Mouse (Mus musculus) embryonic facial prominence, embryonic 11.5 days (tissue): ENCODE measurements around the gene Slc7a15. TPM values are rescaled to one million over a fixed set of nuclear protein-coding genes. Genes with fewer than 3 reads are reported as not detected.

Source experiments
- ATAC-seq: fragments of 200-750 bp; cut with Nextera tagmentation; replicated peaks from 2 replicates; pipeline ENCODE4 v1.8.0; 2017; ENCODE audit warnings: low read depth; ENCODE audit not compliant: insufficient number of reproducible peaks, low FRiP score, low TSS enrichment
- DNase-seq: peaks from one replicate; pipeline ENCODE4 v3.0.0-alpha.2; 2015; ENCODE audit warnings: low spot score
- H3K27ac ChIP-seq: fragments of 300-500 bp; sonication (generic); replicated peaks from 2 replicates; pipeline ENCODE4 v1.5.1; 2014; ENCODE audit warnings: mild to moderate bottlenecking, low read depth, low read length, control low read depth
- H3K27me3 ChIP-seq: fragments of 300-500 bp; sonication (generic); 2 replicates; pipeline ENCODE4 v1.6.1; 2014; ENCODE audit warnings: mild to moderate bottlenecking, low read length, moderate library complexity, mixed read lengths; ENCODE audit not compliant: control insufficient read depth, insufficient read depth
- H3K36me3 ChIP-seq: fragments of 300-500 bp; sonication (generic); replicated peaks from 2 replicates; pipeline ENCODE4 v1.6.1; 2014; ENCODE audit warnings: low read depth, mild to moderate bottlenecking, low read length, moderate library complexity, mixed read lengths; ENCODE audit not compliant: control insufficient read depth, insufficient read depth
- H3K4me1 ChIP-seq: fragments of 300-500 bp; sonication (generic); 2 replicates; pipeline ENCODE4 v1.6.1; 2014; ENCODE audit warnings: low read length, mixed read lengths; ENCODE audit not compliant: control insufficient read depth, insufficient read depth
- H3K4me2 ChIP-seq: fragments of 300-500 bp; sonication (generic); 2 replicates; pipeline ENCODE4 v1.6.1; 2014; ENCODE audit warnings: low read depth, mild to moderate bottlenecking, control low read depth, low read length, moderate library complexity
- H3K4me3 ChIP-seq: fragments of 300-500 bp; sonication (generic); 2 replicates; pipeline ENCODE4 v1.5.1; 2014; ENCODE audit warnings: low read depth, low read length, control low read depth
- H3K9ac ChIP-seq: fragments of 300-500 bp; sonication (generic); replicated peaks from 2 replicates; pipeline ENCODE4 v1.6.1; 2014; ENCODE audit warnings: mild to moderate bottlenecking, control low read depth, low read length
- H3K9me3 ChIP-seq: fragments of 300-500 bp; sonication (generic); replicated peaks from 2 replicates; pipeline ENCODE4 v1.6.1; 2016; ENCODE audit warnings: mild to moderate bottlenecking, low read length, inconsistent platforms, mixed read lengths; ENCODE audit not compliant: control insufficient read depth
- WGBS: fragments of 180-500 bp; shearing (Covaris S2); extraction: QIAGEN DNeasy Blood & Tissue Kit; methylation state at CpG from one replicate; pipeline ENCODE4 v1.1.7; 2014; 5-methylcytosine and 5-hydroxymethylcytosine counted together
- polyA plus RNA-seq: library from polyadenylated mRNA; unstranded; fragments of >200 nt; fragmentation: Nextera tagmentation; extraction: Ambion mirVana; gene quantifications from 2 replicates; pipeline ENCODE4 v1.2.1, GENCODE M21; 2014

Slc7a15 gene
- polyA plus RNA-seq, 1 experiment from 2014 or later = not detected

DNA sequence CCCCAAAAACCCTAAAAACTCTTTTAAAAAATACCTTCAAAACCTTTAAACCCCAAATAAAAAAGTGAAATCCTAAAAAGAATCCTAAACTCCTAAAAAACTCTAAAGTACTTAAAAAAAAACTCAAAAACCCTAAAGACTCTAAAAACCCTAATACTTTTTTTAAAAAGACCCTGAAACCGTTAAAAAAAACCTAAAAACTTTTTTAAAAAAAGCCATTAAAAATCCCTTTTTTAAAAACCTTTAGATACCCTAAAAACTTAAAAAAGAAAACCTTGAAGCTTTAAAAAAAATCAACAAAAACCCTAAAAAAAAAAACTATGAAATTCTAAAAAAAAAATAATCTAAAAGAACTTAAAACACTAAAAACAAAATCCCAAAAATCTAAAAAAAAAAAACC is 35.4 kb upstream of the Slc7a15 start:
- Histone ChIP-seq H3K9ac (no peak overlapping the region), H3K4me1 (no peaks in the 10 kb centered on the region), H3K27me3 (no peaks in the 10 kb centered on the region), H3K4me3 (no peak overlapping the region), H3K4me2 (no peak overlapping the region), H3K36me3 (no peaks in the 10 kb centered on the region), H3K27ac (no peak overlapping the region), H3K9me3 (no peaks in the 10 kb centered on the region)
- DNase-seq (no peak), ATAC-seq (no peak)
- 97% methylated on average over 1 of the region's 1 CpGs for WGBS

DNA sequence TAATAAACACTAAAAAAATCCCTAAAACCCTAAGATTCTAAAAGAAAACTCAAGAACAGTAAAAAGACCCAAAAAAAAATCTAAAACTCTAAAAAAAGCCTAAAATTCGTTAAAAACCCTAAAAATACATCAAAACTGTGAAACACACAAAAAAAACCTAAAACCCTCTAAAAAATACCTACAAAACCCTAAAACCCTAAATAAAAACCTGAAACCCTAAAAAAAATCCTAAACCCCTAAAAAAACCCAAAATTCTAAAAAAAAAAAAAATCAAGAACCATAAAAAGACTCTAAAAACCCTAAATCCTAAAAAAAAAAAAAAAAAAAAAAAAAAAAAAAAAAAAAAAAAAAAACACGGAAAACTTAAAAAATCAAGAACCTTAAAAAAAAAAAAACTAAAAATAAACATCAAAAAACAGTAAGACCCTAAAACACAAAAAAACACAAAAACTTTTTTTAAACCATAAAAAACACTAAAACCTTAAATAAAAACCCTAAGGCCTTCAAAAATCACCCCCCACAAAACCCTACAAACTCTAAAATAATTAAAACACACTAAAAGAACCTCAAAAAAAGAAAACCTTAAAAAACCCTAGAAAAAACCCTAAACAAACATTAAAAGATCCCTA is 34.0 kb upstream of the Slc7a15 start:
- Histone ChIP-seq H3K4me3 (no peak overlapping the region), H3K27ac (no peak overlapping the region), H3K27me3 (no peaks in the 10 kb centered on the region), H3K4me2 (no peak overlapping the region), H3K4me1 (no peaks in the 10 kb centered on the region), H3K36me3 (no peaks in the 10 kb centered on the region), H3K9me3 (no peaks in the 10 kb centered on the region), H3K9ac (no peak overlapping the region)
- DNase-seq = no peak
- WGBS = 84% methylated on average over 2 of the region's 2 CpGs
- no peak for ATAC-seq

DNA sequence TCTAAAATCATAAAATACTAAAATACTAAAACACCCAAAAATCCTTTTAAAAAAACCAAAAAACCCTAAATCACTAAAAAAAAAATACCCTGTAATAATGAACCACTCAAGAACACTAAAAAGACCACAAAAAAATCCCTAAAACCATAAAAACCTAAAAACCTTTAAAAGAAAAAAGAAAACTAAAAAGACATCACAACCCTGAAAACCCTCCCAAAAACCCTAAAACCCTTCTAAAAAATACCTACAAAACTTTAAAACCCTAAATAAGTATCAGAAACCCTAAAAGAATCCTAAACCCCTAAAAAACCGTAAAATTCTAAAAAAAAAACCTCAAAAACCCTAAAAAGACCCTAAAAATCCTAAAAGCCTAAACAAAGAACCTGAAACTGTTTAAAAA is 32.8 kb upstream of the Slc7a15 start:
- Histone ChIP-seq H3K4me1 (no peaks in the 10 kb centered on the region), H3K27me3 (no peaks in the 10 kb centered on the region), H3K27ac (no peak overlapping the region), H3K4me3 (no peak overlapping the region), H3K36me3 (no peaks in the 10 kb centered on the region), H3K9me3 (no peaks in the 10 kb centered on the region), H3K4me2 (no peak overlapping the region), H3K9ac (no peak overlapping the region)
- ATAC-seq = no peak
- WGBS = 91% methylated on average over 1 of the region's 1 CpGs
- DNase-seq = no peak

DNA sequence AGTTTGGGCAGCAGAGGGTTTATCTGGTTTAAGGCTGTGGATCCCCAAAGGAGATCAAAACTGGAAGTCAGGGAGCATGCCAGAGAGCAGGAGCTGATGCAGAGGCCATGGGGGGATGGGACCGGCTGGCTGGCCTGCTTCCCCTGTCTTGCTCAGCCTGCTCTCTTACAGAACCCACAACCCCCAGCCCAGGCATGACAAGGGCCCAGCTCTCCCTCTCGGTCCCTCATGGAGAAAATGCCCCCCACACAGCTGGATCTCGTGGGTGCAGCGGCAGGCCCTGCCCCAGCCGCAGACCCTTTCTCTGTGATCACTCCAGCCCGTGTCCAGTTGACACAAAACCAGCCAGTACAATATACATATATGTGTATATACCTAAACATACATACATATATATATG is 30.7 kb upstream of the Slc7a15 start:
- DNase-seq (no peak), ATAC-seq (no peak)
- Histone ChIP-seq H3K4me1 (no peaks in the 10 kb centered on the region), H3K9ac (no peak overlapping the region), H3K36me3 (no peaks in the 10 kb centered on the region), H3K4me3 (no peak overlapping the region), H3K27ac (no peak overlapping the region), H3K9me3 (no peaks in the 10 kb centered on the region), H3K27me3 (no peaks in the 10 kb centered on the region), H3K4me2 (no peak overlapping the region)
- WGBS = 93% methylated on average over 6 of the region's 6 CpGs

DNA sequence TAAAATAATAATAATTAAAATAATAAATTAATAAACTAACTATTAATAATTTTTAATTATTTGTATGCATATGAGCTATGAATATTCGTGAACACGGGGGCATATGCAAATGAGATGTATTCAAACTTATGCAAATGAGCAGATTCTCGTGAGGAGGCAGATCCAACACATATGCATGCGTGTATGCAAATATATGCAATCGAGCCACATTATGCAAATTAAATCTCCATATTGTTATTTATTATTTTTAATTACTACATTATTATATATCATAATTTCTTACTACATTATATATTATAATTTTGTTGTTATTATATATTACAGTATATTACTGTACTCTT is 21.8 kb upstream of the Slc7a15 start:
- ATAC-seq (no peak), DNase-seq (no peak)
- Histone ChIP-seq H3K27me3 (no peaks in the 10 kb centered on the region), H3K9me3 (no peaks in the 10 kb centered on the region), H3K36me3 (no peaks in the 10 kb centered on the region), H3K4me2 (no peak overlapping the region), H3K4me1 (no peaks in the 10 kb centered on the region), H3K9ac (no peak overlapping the region), H3K4me3 (no peak overlapping the region), H3K27ac (no peak overlapping the region)
- WGBS = 94% methylated on average over 5 of the region's 5 CpGs

- 94% methylated on average over 9 of the region's 9 CpGs for WGBS
- Histone ChIP-seq H3K36me3 (no peaks in the 10 kb centered on the region), H3K9ac (no peak overlapping the region), H3K27me3 (no peaks in the 10 kb centered on the region), H3K4me2 (no peak overlapping the region), H3K4me3 (no peak overlapping the region), H3K27ac (no peak overlapping the region), H3K9me3 (no peaks in the 10 kb centered on the region), H3K4me1 (no peaks in the 10 kb centered on the region)
- ATAC-seq = no peak; the same call in 1 of the 2 replicates
- DNase-seq = no peak
Observed at GRCm38 (mm10) chr12:8619827-8620677, 21.2 kb upstream of the Slc7a15 start.

DNA sequence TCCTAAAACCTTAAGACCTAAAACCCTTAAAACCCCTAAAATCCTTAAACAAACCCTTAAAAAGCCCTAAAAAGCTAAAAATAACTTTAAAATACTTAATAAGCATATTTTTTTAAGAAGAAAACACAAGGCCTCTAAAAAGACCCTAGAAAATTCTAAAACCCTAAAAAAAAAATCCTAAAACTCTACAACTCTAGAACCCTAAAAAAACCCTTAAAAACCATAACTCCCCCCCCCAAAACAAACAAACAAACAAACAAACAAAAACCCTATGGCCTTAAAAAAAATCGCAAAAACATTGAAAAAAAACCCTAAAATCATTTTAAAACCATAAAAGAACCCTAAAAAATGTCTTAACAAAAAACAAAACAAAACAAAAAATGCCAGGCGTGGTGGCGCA is 19.4 kb upstream of the Slc7a15 start:
- Histone ChIP-seq H3K4me1 (no peaks in the 10 kb centered on the region), H3K4me3 (no peak overlapping the region), H3K4me2 (no peak overlapping the region), H3K36me3 (no peaks in the 10 kb centered on the region), H3K9me3 (no peaks in the 10 kb centered on the region), H3K27ac (no peak overlapping the region), H3K27me3 (no peaks in the 10 kb centered on the region), H3K9ac (no peak overlapping the region)
- DNase-seq = no peak
- no peak for ATAC-seq
- 89% methylated on average over 3 of the region's 3 CpGs for WGBS

DNA sequence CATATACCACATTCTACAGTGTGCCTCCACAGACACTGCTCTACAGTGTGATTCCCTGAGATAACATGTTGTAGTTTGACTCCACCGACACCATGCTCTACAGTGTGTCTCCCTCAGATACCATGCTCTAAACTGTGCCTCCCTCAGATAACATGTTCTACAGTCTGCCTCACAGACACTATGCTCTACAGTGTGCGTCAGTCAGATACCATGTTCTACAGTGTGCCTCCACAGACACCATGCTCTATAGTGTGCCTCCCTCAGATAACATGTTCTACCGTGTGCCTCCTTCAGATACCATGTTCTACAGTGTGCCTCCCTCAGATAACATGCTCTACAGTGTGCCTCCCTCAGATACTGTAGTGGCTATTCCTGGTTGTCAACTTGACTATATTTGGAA is 10.2 kb upstream of the Slc7a15 start:
- 99% methylated on average over 3 of the region's 3 CpGs for WGBS
- Histone ChIP-seq H3K9me3 (no peaks in the 10 kb centered on the region), H3K27me3 (no peaks in the 10 kb centered on the region)

More for the DNA sequence above, 10.2 kb upstream of the Slc7a15 start:
- ATAC-seq (no peak), DNase-seq (no peak)
- no peak overlapping the region for H3K27ac ChIP-seq
- H3K9ac ChIP-seq = no peak overlapping the region
- no peaks in the 10 kb centered on the region for H3K36me3 ChIP-seq
- H3K4me3 ChIP-seq = no peak overlapping the region
- H3K4me2 ChIP-seq = no peak overlapping the region
- no peaks in the 10 kb centered on the region for H3K4me1 ChIP-seq
